Mouse (Mus musculus): ENCODE results near the gene Olfr1148.

The Olfr1148 gene

DNA sequence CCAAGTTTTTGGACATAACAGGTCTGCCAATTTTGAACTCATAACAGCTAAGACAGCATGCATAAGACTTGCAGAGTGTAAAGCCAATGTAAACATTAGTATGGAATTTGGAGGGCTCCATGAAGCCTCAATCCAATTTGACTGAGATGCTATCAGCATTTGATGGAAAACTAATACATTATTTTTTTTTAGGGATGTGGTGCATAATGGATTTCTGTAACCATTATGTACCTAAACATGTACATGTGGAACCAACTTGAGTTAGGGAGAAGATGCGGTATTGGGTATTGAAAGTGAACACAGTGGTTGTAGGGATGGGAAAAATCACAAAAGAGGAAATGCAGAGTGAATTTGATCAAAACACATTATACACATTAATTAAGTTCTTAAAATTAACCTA, at the start of gene Olfr1148:
TSS of gene Olfr1148 (plus strand) at position 301 of the 400 bp plus-strand sequence.
- no peak for DNase-seq (ENCODE audit: low read depth, low spot score)

DNA sequence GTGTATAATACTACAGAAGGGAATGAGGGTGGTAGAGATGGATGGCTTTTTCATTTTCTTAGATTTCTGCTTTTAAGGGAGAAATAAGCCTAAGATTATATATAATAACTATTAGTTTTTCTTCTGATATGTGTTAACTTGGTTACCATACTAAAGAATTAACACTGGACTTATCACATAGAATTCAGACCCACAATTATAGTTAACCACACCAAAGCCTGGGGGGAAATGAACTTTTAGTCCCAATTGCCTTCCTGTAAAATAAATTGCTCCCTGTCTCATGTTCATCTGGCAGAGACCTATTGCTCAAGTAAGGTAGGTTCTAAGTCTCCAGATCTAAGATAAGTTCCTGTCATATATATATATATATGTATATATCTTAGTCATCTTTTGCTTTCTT, 30.0 kb upstream of the Olfr1148 start, which contains the start of gene Olfr1143:
TSS of gene Olfr1143 (plus strand) at position 301 of the 400 bp plus-strand sequence.
- no peak for DNase-seq (ENCODE audit: low read depth, low spot score)

DNA sequence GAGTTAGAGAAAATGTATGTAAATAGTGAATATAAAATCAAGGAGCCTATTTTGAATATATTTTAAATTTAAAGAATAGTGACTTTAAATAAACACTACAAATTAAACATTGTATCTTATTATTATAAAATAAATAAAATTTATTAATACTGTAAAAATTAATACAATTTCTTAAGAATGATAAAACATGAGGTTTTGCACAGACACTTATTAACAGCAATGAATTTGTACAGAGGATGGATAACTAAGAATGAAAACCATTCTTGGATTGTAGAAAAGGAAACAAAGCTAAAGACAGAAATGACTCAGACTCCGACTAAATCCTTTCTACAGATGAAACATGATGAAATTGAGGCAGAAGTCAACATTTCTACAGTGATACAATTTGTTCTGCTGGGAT, 20.8 kb upstream of the Olfr1148 start, which contains the start of gene Olfr1145:
TSS of gene Olfr1145 (plus strand) at position 301 of the 400 bp plus-strand sequence.
- DNase-seq (ENCODE audit: low read depth, low spot score), result no peak

DNA sequence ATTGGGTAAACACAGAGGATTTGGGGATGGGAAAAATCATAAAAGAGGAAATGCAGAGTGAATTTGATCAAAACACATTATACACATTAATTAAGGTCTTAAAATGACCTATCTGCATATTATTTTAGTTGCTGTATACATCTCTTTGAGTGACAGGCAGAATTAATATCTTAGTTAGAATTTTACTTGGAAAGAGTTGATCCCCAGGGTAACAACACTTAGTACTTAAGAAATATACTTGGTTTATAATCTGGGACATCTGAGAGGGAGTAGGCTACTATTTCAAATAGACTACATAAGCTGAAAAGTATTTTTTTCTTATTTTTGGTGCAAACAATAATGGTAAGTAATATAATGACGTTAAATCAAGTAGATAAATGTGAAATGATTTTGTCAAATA, 13.4 kb downstream of the Olfr1148 start, which contains the start of gene Olfr1150-ps1:
TSS of gene Olfr1150-ps1 (plus strand) at position 301 of the 400 bp plus-strand sequence.
- DNase-seq (ENCODE audit: low read depth, low spot score), result no peak

GRCm38 (mm10) chr2:87855562-87855961, 25.2 kb downstream of the Olfr1148 start, which contains the start of gene Olfr1151:
Gene Olfr1151, plus strand, starts transcription at chr2:87855862.
- DNase-seq (ENCODE audit: low read depth, low spot score), result no peak

DNA sequence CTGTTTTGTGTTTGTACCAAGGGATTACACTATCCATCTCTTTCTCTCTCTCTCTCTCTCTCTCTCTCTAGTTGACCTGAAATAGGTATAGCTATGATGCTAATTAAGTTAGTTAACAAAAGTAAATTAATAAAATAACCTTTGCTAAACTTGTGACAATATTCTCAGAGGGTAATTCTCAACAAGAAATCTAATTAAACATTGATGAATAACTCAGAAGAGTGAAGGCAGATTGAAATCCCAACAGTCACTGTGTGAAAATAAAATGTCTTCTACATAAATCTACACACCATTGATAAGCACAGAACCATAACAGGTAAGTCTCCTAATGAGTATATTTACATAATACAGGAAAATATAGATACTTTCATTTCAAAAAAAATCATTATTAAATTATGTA, 35.9 kb downstream of the Olfr1148 start, which contains the start of gene Olfr1152:
TSS of gene Olfr1152 (plus strand) at position 301 of the 400 bp plus-strand sequence.
- no peak for DNase-seq (ENCODE audit: low read depth, low spot score)

All from skeletal muscle tissue, adult 2 months (tissue).